Mouse (Mus musculus) myocyte (in vitro differentiated cells): ENCODE measurements at regions not wholly inside any gene's neighbourhood (a gene's known extent, or its start where the extent isn't known, plus 50 kb on each side); places are given as distances from the start of the nearest gene placed in this dataset.

ENCODE experiments used
- CEBPB ChIP-seq: IDR thresholded peaks from 2 replicates; pipeline ENCODE4 v1.6.1; 2011; ENCODE audit warnings: mild to moderate bottlenecking, moderate library complexity; ENCODE audit not compliant: poor library complexity, insufficient read depth, severe bottlenecking
- E2F4 ChIP-seq: IDR thresholded peaks from one replicate; pipeline ENCODE4 v1.6.1; 2011; ENCODE audit warnings: mild to moderate bottlenecking, control low read depth, moderate library complexity; ENCODE audit not compliant: insufficient read depth
- MAX ChIP-seq: IDR thresholded peaks from one replicate; pipeline ENCODE4 v1.6.1; 2011; ENCODE audit warnings: low read depth, mild to moderate bottlenecking, control low read depth
- MYOD1 ChIP-seq, 3 experiments: IDR thresholded peaks; one replicate each; pipeline ENCODE4 v1.6.1; 2011; ENCODE audit warnings: control low read depth in 2 of 3, low read depth in 2 of 3, mild to moderate bottlenecking in 2 of 3, moderate library complexity in 1 of 3; ENCODE audit not compliant: insufficient read length in 2 of 3, control insufficient read depth in 1 of 3
- POLR2A ChIP-seq: IDR thresholded peaks from one replicate; pipeline ENCODE4 v1.6.1; 2011; ENCODE audit warnings: low read depth, mild to moderate bottlenecking, control low read depth, moderate library complexity; ENCODE audit not compliant: insufficient read length
- SRF ChIP-seq: IDR thresholded peaks from one replicate; pipeline ENCODE4 v1.6.1; 2011; ENCODE audit warnings: low read depth; ENCODE audit not compliant: control insufficient read depth, insufficient read length
- USF1 ChIP-seq: IDR thresholded peaks from one replicate; pipeline ENCODE4 v1.6.1; 2011; ENCODE audit warnings: low read depth, mild to moderate bottlenecking, control low read depth, moderate library complexity

- TF ChIP-seq CEBPB (no peak), USF1 (no peak), MYOD1 (IDR thresholded peaks at IDR 0.05; ENCODE audit: control insufficient read depth in 1 of 3, insufficient read length in 2 of 3, low read depth in 2 of 3) (no peak), POLR2A (no peak), E2F4 (no peak), SRF (no peak), MAX (no peak)
These were observed 111.3 kb downstream of the Zfp706 start for GRCm38 (mm10) chr15:36896265-36896664.
